8 mouse cellular contexts compared by ENCODE assay signal in genomic region chr5:142718037-142718436, GRCm38 (mm10). TPM values are rescaled to one million over a fixed set of nuclear protein-coding genes. Genes with fewer than 3 reads are reported as not detected.
DNase-seq lines count a peak whose midpoint lies in the region; ATAC-seq and TF ChIP-seq lines count a peak whose summit lies in the region.

No protein-coding gene starts in this region.

- WGBS in liver, embryonic 12.5 days (ENCODE audit: insufficient replicate concordance): 16% methylated on average over 4 of the region's 4 CpGs
- WGBS in limb, embryonic 14.5 days: 32% methylated on average over 4 of the region's 4 CpGs
- 26% methylated on average over 4 of the region's 4 CpGs for WGBS in stomach, embryonic 16.5 days

- H3K9me3 ChIP-seq in liver, embryonic 12.5 days (replicated peaks): no peaks in the 10 kb centered on the region
- no peaks in the 10 kb centered on the region for H3K9me3 ChIP-seq in limb, embryonic 14.5 days (ENCODE audit: control insufficient read depth, low read length)
- H3K9me3 ChIP-seq in stomach, embryonic 16.5 days (replicated peaks; ENCODE audit: control insufficient read depth, low read length): no peaks in the 10 kb centered on the region

- peak; percentile 78 for DNase-seq in liver
- peak; percentile 47 to 90 for DNase-seq in heart, adult 18-20 months
- DNase-seq in kidney, adult 18-20 months: peak; percentile 85
- peak; percentile 63 for DNase-seq in limb, embryonic 14.5 days (ENCODE audit: low spot score)
- DNase-seq in neural tube, embryonic 10.5 days (ENCODE audit: extremely low spot score, low spot score): peak; percentile 87

- H3K4me3 ChIP-seq in liver, embryonic 12.5 days: no peak overlapping the region
- no peak overlapping the region for H3K4me3 ChIP-seq in cortical plate, adult 2 months (ENCODE audit: insufficient read depth, low read length)
- no peak overlapping the region for H3K4me3 ChIP-seq in limb, embryonic 14.5 days (replicated peaks; ENCODE audit: low read length)
- H3K4me3 ChIP-seq in stomach, embryonic 16.5 days (replicated peaks; ENCODE audit: low read length): no peak overlapping the region

- no peaks in the 10 kb centered on the region for H3K36me3 ChIP-seq in liver, embryonic 12.5 days
- H3K36me3 ChIP-seq in limb, embryonic 14.5 days (ENCODE audit: control insufficient read depth, insufficient read depth, low read length): no peaks in the 10 kb centered on the region
- H3K36me3 ChIP-seq in stomach, embryonic 16.5 days (ENCODE audit: control insufficient read depth, insufficient read depth, low read length): no peaks in the 10 kb centered on the region

- H3K4me2 ChIP-seq in liver, embryonic 12.5 days: no peak overlapping the region
- no peak overlapping the region for H3K4me2 ChIP-seq in limb, embryonic 14.5 days (replicated peaks; ENCODE audit: low read depth, low read length, severe bottlenecking)
- H3K4me2 ChIP-seq in stomach, embryonic 16.5 days (ENCODE audit: low read depth, low read length): no peak overlapping the region

- peak; percentile 98 for TF ChIP-seq CTCF in cortical plate, adult 2 months (IDR thresholded peaks at IDR 0.05; ENCODE audit: extremely low read depth, insufficient read depth, low read length)

- H3K9ac ChIP-seq in liver, embryonic 12.5 days: no peak overlapping the region
- H3K9ac ChIP-seq in limb, embryonic 14.5 days (ENCODE audit: low read depth, low read length, severe bottlenecking): no peak overlapping the region
- H3K9ac ChIP-seq in stomach, embryonic 16.5 days (ENCODE audit: low read length): no peak overlapping the region

- ATAC-seq in liver, embryonic 12.5 days: no peak
- peak; percentile 45; the same call in 1 of the 2 replicates for ATAC-seq in limb, embryonic 14.5 days (ENCODE audit: low FRiP score, low read depth)
- ATAC-seq in stomach, embryonic 16.5 days (ENCODE audit: insufficient read depth, low FRiP score): peak; percentile 18; the same call in 1 of the 2 replicates

- peaks cover 28% of the 10 kb centered on the region; the same call in 1 of the 2 replicates for H3K27me3 ChIP-seq in liver, embryonic 12.5 days (replicated peaks)
- no peaks in the 10 kb centered on the region for H3K27me3 ChIP-seq in limb, embryonic 14.5 days (ENCODE audit: control insufficient read depth, insufficient read depth, low read length)
- H3K27me3 ChIP-seq in stomach, embryonic 16.5 days (ENCODE audit: control insufficient read depth, insufficient read depth, low read length): no peaks in the 10 kb centered on the region

- no peaks in the 10 kb centered on the region for H3K4me1 ChIP-seq in liver, embryonic 12.5 days
- H3K4me1 ChIP-seq in cortical plate, adult 2 months (ENCODE audit: control insufficient read depth, insufficient read depth, low read length): no peaks in the 10 kb centered on the region
- no peaks in the 10 kb centered on the region for H3K4me1 ChIP-seq in limb, embryonic 14.5 days (ENCODE audit: control insufficient read depth, insufficient read depth, low read length)
- H3K4me1 ChIP-seq in stomach, embryonic 16.5 days (ENCODE audit: control insufficient read depth, insufficient read depth, low read length): no peaks in the 10 kb centered on the region

- no peak for TF ChIP-seq POLR2A in cortical plate, adult 2 months (IDR thresholded peaks at IDR 0.05; ENCODE audit: extremely low read depth, insufficient read depth, low read length)
- TF ChIP-seq POLR2A in limb, embryonic 14.5 days (IDR thresholded peaks at IDR 0.05; ENCODE audit: borderline replicate concordance, extremely low read depth, insufficient read depth, insufficient read length): no peak

- H3K27ac ChIP-seq in liver, embryonic 12.5 days: no peak overlapping the region
- H3K27ac ChIP-seq in cortical plate, adult 2 months (ENCODE audit: insufficient read depth, low read length): no peak overlapping the region
- no peak overlapping the region for H3K27ac ChIP-seq in limb, embryonic 14.5 days (replicated peaks; ENCODE audit: low read depth, low read length)
- H3K27ac ChIP-seq in stomach, embryonic 16.5 days (ENCODE audit: low read length): no peak overlapping the region

RNA-seq across cellular contexts. Expression of gene Slc29a4, which starts 25.7 kb away (rescaled TPM):
- 0.38 and 0.72 TPM in 2 replicates for polyA plus RNA-seq in liver, embryonic 12.5 days (2016; fragmentation: Nextera tagmentation; extraction: Ambion mirVana)
- 7.9 and 12.4 TPM in 2 replicates for polyA plus RNA-seq in cortical plate, adult 2 months (2012; rRNA removed)
- total RNA-seq in heart, adult 18-20 months (2021): under 1 TPM; 0.17 to 0.21 TPM
- 8.0 and 11.6 TPM in 2 replicates for polyA plus RNA-seq in limb, embryonic 14.5 days (2012; rRNA removed)
- polyA plus RNA-seq in limb, embryonic 14.5 days (2014; fragmentation: Nextera tagmentation; extraction: Ambion mirVana): 5.8 and 7.6 TPM in 2 replicates
- 4.8 and 5.2 TPM in 2 replicates for polyA plus RNA-seq in stomach, embryonic 16.5 days (2015; fragmentation: Nextera tagmentation; extraction: Ambion mirVana)
